Mouse (Mus musculus): ENCODE data around the gene Gm9049. TPM values are rescaled to one million over a fixed set of nuclear protein-coding genes. Genes with fewer than 3 reads are reported as not detected.

Gm9049 gene
- polyA plus RNA-seq, 1 experiment from 2014 or later, result 0.09 TPM

Other genes starting within 250 kb of the Gm9049 start
- 52.1 and 53.5 TPM in 2 replicates for gene Mdm1, start 212.3 kb downstream of the Gm9049 start, polyA plus RNA-seq (2016; fragmentation: Nextera tagmentation; extraction: Ambion mirVana)
- not detected in 2 replicates for gene Il22, start 149.2 kb downstream of the Gm9049 start, polyA plus RNA-seq (2016; fragmentation: Nextera tagmentation; extraction: Ambion mirVana)
- gene Gm32717, start 113.3 kb downstream of the Gm9049 start, polyA plus RNA-seq (2016; fragmentation: Nextera tagmentation; extraction: Ambion mirVana), result 0.06 and 0.12 TPM in 2 replicates
- gene Gm32802, start 95.4 kb downstream of the Gm9049 start, polyA plus RNA-seq (2016; fragmentation: Nextera tagmentation; extraction: Ambion mirVana), result 0.06 and 0.12 TPM in 2 replicates
- gene Iltifb, start 59.1 kb downstream of the Gm9049 start, polyA plus RNA-seq (2016; fragmentation: Nextera tagmentation; extraction: Ambion mirVana), result not detected in 2 replicates
- gene Gm9040, start 27.1 kb downstream of the Gm9049 start, polyA plus RNA-seq (2016; fragmentation: Nextera tagmentation; extraction: Ambion mirVana), result not detected in 2 replicates
- not detected in 2 replicates for gene Gm9044, start 21.7 kb downstream of the Gm9049 start, polyA plus RNA-seq (2016; fragmentation: Nextera tagmentation; extraction: Ambion mirVana)
- gene Gm9045, start 16.3 kb downstream of the Gm9049 start, polyA plus RNA-seq (2016; fragmentation: Nextera tagmentation; extraction: Ambion mirVana), result 0.09 TPM in 1 of 2 replicates, not detected in the other
- gene Gm9046, start 10.8 kb downstream of the Gm9049 start, polyA plus RNA-seq (2016; fragmentation: Nextera tagmentation; extraction: Ambion mirVana), result not detected in 2 replicates
- gene Gm9048, start 5.4 kb downstream of the Gm9049 start, polyA plus RNA-seq (2016; fragmentation: Nextera tagmentation; extraction: Ambion mirVana), result not detected in 2 replicates
- not detected in 2 replicates for gene Ifng, start 86.9 kb upstream of the Gm9049 start, polyA plus RNA-seq (2016; fragmentation: Nextera tagmentation; extraction: Ambion mirVana)

All from hindbrain, embryonic 10.5 days (tissue).